Mouse (Mus musculus) bone marrow macrophage, adult 2 months (primary cell): ENCODE results near the gene Coq10b.

Experiments
- CTCF ChIP-seq: IDR thresholded peaks from 2 replicates; pipeline ENCODE4 v1.5.1; 2012; ENCODE audit warnings: low read depth, mild to moderate bottlenecking, low read length, moderate library complexity
- POLR2A ChIP-seq: IDR thresholded peaks from 2 replicates; pipeline ENCODE4 v1.6.1; 2012; ENCODE audit warnings: mild to moderate bottlenecking, low read depth, low read length, borderline replicate concordance

DNA sequence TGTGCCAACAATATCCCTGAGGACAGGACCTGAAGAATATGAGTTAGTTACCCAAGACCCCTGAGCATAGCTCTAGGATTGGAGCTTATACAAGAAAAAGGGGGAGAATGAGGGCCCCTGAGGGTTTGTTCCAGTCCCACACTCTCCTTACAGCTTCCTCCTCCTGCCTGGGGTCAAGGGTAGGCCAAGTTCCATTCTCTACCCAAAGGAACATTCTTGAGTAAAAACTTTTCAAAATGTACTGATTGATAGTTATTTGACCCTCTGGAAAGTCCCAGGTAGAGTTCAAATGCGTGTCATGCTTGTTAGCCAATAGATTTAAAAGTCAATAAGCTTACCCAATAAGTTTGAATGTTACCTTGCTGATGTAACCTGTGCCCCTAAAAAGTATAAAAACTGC lies 55.1 kb downstream of the Coq10b start:
- TF ChIP-seq POLR2A (no peak), CTCF (no peak)
